Mouse (Mus musculus) monocyte, adult 2 months (primary cell): ENCODE results near the gene Srpk1.

ENCODE experiments used
- DNase-seq, 2 experiments: peaks; one replicate each; pipeline ENCODE4 v3.0.0; 2022; ENCODE audit warnings: low spot score in 2 of 2, low read depth in 1 of 2

Gene Srpk1

GRCm38 (mm10) chr17:28615332-28615731, 7.2 kb downstream of the Srpk1 start:
- DNase-seq = no peak

GRCm38 (mm10) chr17:28613096-28613495, 9.4 kb downstream of the Srpk1 start:
- no peak for DNase-seq

GRCm38 (mm10) chr17:28612603-28613002, 9.9 kb downstream of the Srpk1 start:
- no peak for DNase-seq

GRCm38 (mm10) chr17:28609543-28609942, 13.0 kb downstream of the Srpk1 start:
- no peak for DNase-seq

GRCm38 (mm10) chr17:28601557-28602250, 20.8 kb downstream of the Srpk1 start:
- DNase-seq = no peak

GRCm38 (mm10) chr17:28600780-28601179, 21.7 kb downstream of the Srpk1 start:
- DNase-seq = no peak

GRCm38 (mm10) chr17:28593965-28594364, 28.5 kb downstream of the Srpk1 start:
- DNase-seq = no peak

GRCm38 (mm10) chr17:28592998-28593397, 29.5 kb downstream of the Srpk1 start:
- DNase-seq = peak; percentile 41 to 58

GRCm38 (mm10) chr17:28591476-28591875, 31.0 kb downstream of the Srpk1 start:
- DNase-seq = no peak

- no peak for DNase-seq
These were observed 31.9 kb downstream of the Srpk1 start for GRCm38 (mm10) chr17:28590596-28590995.

- DNase-seq = no peak
These were observed 33.9 kb downstream of the Srpk1 start for GRCm38 (mm10) chr17:28588591-28588990.

- no peak for DNase-seq
These were observed 36.0 kb downstream of the Srpk1 start for GRCm38 (mm10) chr17:28586509-28586908.

- DNase-seq = no peak
These were observed 41.5 kb downstream of the Srpk1 start for GRCm38 (mm10) chr17:28581056-28581455.

- DNase-seq = peak in 1 of 2 experiments; percentile 17
These were observed 42.1 kb downstream of the Srpk1 start for GRCm38 (mm10) chr17:28580396-28580795.

GRCm38 (mm10) chr17:28575244-28576125, 47.0 kb downstream of the Srpk1 start, which contains the start of gene Lhfpl5:
Gene Lhfpl5 (plus strand): TSS chr17:28575641.
- no peak for DNase-seq

- DNase-seq = no peak
These were observed 49.6 kb downstream of the Srpk1 start for GRCm38 (mm10) chr17:28572941-28573340.

GRCm38 (mm10) chr17:28572521-28572920, 50.0 kb downstream of the Srpk1 start:
- no peak for DNase-seq

GRCm38 (mm10) chr17:28571868-28572267, 50.6 kb downstream of the Srpk1 start:
- no peak for DNase-seq

- no peak for DNase-seq
These were observed 55.0 kb downstream of the Srpk1 start for GRCm38 (mm10) chr17:28567541-28567940.

GRCm38 (mm10) chr17:28565181-28565580, 57.3 kb downstream of the Srpk1 start:
- DNase-seq = no peak

GRCm38 (mm10) chr17:28561613-28562012, 60.9 kb downstream of the Srpk1 start:
- DNase-seq = no peak

GRCm38 (mm10) chr17:28560598-28560997, 61.9 kb downstream of the Srpk1 start, which contains the start of gene Clps:
Gene Clps (minus strand): TSS chr17:28560766.
- DNase-seq = no peak
